Mouse (Mus musculus) stomach, postnatal 0 days (tissue): Measurements from ENCODE around the gene Cyb561.

Experiments
- CTCF ChIP-seq: IDR thresholded peaks from 2 replicates; pipeline ENCODE4 v1.5.1; 2016; ENCODE audit warnings: antibody characterized with exemption, low read depth, mild to moderate bottlenecking, moderate library complexity
- EP300 ChIP-seq: optimal IDR thresholded peaks from 2 replicates; pipeline ENCODE3; 2016; ENCODE audit warnings: antibody characterized with exemption

DNA sequence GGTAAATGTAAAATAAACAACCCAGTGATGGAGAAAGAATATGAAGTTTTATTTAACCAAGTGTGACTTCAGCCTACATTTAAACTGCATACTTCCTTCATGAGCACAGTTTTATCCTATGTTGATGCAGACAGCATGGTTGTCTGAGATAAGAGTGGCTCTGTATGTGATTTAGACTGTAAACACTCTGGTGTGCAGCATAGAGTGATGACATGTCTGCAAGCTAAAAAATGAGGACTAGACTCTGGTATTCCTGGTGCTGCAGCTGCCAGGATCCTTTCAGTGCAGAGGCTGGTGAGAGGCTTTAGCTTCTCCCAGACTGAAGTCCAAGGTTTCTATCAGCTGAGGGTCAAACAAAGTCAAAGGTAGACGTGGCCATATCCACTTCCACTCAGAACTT lies 65.9 kb downstream of the Cyb561 start:
- no peak for TF ChIP-seq EP300
- TF ChIP-seq CTCF: no peak
